Mouse (Mus musculus): ENCODE results near the gene Dusp2. TPM values are rescaled to one million over a fixed set of nuclear protein-coding genes. Genes with fewer than 3 reads are reported as not detected.
A peak's percentile ranks its signal among the peaks of the same experiment; 100 is the strongest.

The Dusp2 gene
- polyA plus RNA-seq, 1 experiment from 2014 or later: 3.6 TPM

GRCm38 (mm10) chr2:127370561-127371483 is 34.9 kb downstream of the Dusp2 start:
- ATAC-seq: no peak
- H3K4me2 ChIP-seq: no peak overlapping the region
- H3K4me3 ChIP-seq: no peak overlapping the region
- WGBS: 57% methylated on average over 9 of the region's 9 CpGs
- 0 out of 2 replicates have a peak, but pooled peaks cover 3% of the 10 kb centered on the region for H3K4me1 ChIP-seq
- H3K27me3 ChIP-seq: peaks cover 18% of the 10 kb centered on the region
- no peaks in the 10 kb centered on the region for H3K36me3 ChIP-seq (ENCODE audit: poor library complexity, severe bottlenecking)
- H3K27ac ChIP-seq: no peak overlapping the region
- H3K9ac ChIP-seq: no peak overlapping the region
- no peaks in the 10 kb centered on the region for H3K9me3 ChIP-seq (replicated peaks)

GRCm38 (mm10) chr2:127371484-127371861 is 35.5 kb downstream of the Dusp2 start:
- Histone ChIP-seq H3K27me3 (peaks cover 12% of the 10 kb centered on the region), H3K4me1 (0 out of 2 replicates have a peak, but pooled peaks cover 6% of the 10 kb centered on the region), H3K36me3 (ENCODE audit: poor library complexity, severe bottlenecking) (no peaks in the 10 kb centered on the region), H3K9ac (no peak overlapping the region), H3K9me3 (replicated peaks) (no peaks in the 10 kb centered on the region), H3K27ac (no peak overlapping the region), H3K4me2 (no peak overlapping the region), H3K4me3 (no peak overlapping the region)
- no peak for ATAC-seq
- 78% methylated on average over 1 of the region's 1 CpGs for WGBS

DNA sequence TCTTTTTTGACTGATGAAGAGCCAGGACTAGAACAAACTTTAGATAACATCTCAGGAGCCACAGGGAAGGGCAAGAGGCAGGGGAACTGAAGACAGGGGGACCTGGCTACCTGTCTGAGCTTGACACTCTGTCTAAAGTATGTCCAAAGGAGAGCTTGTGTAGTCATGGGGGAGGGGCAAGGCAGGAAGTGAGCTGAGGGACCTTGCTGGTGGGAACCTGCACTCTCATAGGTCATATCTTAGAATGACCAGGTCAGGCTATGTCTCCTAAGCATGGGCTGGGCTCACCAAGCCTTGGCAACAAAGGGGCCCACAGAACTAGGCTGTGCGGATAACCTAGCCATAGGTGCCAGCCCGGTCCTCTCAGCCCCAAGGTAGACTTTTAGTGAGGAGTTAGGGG is 36.1 kb downstream of the Dusp2 start:
- H3K9me3 ChIP-seq (replicated peaks): no peaks in the 10 kb centered on the region
- ATAC-seq: no peak
- peaks cover 7% of the 10 kb centered on the region; the same call in 1 of the 2 replicates for H3K27me3 ChIP-seq
- H3K4me2 ChIP-seq: no peak overlapping the region
- no peak overlapping the region for H3K4me3 ChIP-seq
- H3K36me3 ChIP-seq (ENCODE audit: poor library complexity, severe bottlenecking): no peaks in the 10 kb centered on the region
- no peak overlapping the region for H3K9ac ChIP-seq
- 84% methylated on average over 2 of the region's 2 CpGs for WGBS
- H3K27ac ChIP-seq: no peak overlapping the region
- H3K4me1 ChIP-seq: 0 out of 2 replicates have a peak, but pooled peaks cover 6% of the 10 kb centered on the region

- Histone ChIP-seq H3K27me3 (no peaks in the 10 kb centered on the region; the same call in 1 of the 2 replicates), H3K4me2 (no peak overlapping the region), H3K36me3 (ENCODE audit: poor library complexity, severe bottlenecking) (no peaks in the 10 kb centered on the region), H3K4me1 (peaks cover 16% of the 10 kb centered on the region), H3K27ac (no peak overlapping the region), H3K9me3 (replicated peaks) (no peaks in the 10 kb centered on the region), H3K9ac (no peak overlapping the region), H3K4me3 (no peak overlapping the region)
- ATAC-seq: no peak
- 86% methylated on average over 3 of the region's 3 CpGs for WGBS
Measured at GRCm38 (mm10) chr2:127374131-127374530, 38.2 kb downstream of the Dusp2 start.

DNA sequence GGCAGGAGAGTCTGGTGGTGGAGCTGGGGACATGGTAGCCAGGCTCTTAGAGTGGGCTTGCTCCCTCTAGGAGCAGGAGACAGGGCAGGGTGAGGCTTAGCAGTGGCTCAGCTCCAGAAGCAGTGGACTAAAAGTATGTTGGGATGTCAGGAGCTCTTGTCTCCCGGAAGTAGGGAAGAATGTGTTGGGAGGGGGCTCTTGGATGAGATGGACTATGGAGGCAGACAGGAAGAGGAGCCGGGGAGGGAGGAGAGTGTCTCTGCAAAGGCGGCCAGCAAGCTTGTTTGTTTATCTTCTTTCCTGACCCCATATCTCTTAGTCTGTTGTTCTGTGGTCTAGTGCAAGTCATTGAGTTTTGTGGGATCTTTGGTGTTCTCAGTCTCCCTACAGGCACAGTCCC is 39.1 kb downstream of the Dusp2 start:
- Histone ChIP-seq H3K9ac (no peak overlapping the region), H3K27me3 (no peaks in the 10 kb centered on the region), H3K27ac (no peak overlapping the region), H3K4me2 (no peak overlapping the region), H3K36me3 (ENCODE audit: poor library complexity, severe bottlenecking) (no peaks in the 10 kb centered on the region), H3K4me3 (no peak overlapping the region), H3K4me1 (peaks cover 16% of the 10 kb centered on the region), H3K9me3 (replicated peaks) (no peaks in the 10 kb centered on the region)
- WGBS: 94% methylated on average over 3 of the region's 3 CpGs
- ATAC-seq: no peak

DNA sequence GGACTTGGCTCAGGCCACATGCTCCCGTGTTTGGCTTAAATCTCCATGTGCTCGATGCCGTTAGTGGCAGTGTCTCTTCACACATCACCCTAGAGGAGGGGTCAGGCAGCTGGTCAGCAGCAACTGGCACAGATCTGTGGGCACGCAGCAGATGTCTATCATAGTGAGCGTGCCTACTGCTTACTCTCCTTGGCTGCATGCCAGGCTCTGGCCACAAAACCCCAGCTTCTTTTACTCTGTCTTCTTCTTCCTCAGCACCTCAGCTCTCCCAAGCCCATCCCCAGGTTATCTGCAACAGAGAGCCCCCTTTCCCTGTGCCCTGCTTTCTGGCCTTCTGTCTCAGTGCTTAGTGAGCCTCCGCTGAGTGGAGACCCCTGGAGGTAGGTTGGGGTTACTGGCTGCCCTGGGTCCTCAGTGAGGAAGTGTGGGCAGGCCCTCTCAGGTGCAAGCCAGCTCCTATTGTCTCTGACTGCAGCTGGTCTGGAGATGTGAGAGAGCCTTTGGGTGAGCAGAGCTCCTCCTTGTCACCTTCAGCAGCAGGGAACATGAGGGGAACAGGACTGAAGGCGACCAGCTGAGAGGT is 39.9 kb downstream of the Dusp2 start:
- H3K4me3 ChIP-seq: no peak overlapping the region
- no peak overlapping the region for H3K9ac ChIP-seq
- no peak for ATAC-seq
- peaks cover 16% of the 10 kb centered on the region for H3K4me1 ChIP-seq
- H3K36me3 ChIP-seq (ENCODE audit: poor library complexity, severe bottlenecking): no peaks in the 10 kb centered on the region
- H3K9me3 ChIP-seq (replicated peaks): no peaks in the 10 kb centered on the region
- no peak overlapping the region for H3K4me2 ChIP-seq
- 52% methylated on average over 7 of the region's 7 CpGs for WGBS
- no peaks in the 10 kb centered on the region for H3K27me3 ChIP-seq
- H3K27ac ChIP-seq: no peak overlapping the region

DNA sequence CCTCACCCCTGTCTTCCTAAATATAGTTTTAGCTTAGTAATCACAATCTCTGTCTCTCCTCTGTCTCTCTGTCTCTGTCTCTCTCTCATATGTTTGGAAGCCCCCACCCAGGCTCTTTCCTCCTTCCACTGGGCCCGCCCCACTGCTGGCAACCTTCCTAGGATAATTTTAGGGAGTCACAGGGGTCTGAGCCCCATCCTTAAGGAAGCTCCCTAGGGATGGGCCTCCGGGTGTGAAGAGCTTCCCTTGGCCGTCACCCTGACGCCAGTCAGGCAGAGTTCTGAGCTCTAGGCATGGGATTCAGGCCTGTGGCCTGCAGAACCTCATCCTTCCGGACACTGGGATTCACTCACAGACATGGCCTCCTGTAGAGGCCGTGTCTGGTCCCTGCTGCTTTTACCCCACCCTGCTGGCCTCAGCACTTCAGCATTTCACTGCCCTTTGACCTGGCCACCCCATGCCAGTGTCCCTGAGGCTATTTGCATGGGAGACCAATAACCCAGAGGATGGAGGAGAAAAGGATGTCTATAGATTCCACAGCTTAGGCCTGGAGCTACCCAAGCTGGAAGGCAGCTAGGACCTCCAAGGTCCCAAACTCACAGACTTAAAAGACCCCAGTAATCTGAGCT is 40.6 kb downstream of the Dusp2 start:
- H3K9me3 ChIP-seq (replicated peaks): no peaks in the 10 kb centered on the region
- peaks cover 16% of the 10 kb centered on the region for H3K4me1 ChIP-seq
- H3K27me3 ChIP-seq: no peaks in the 10 kb centered on the region
- H3K36me3 ChIP-seq (ENCODE audit: poor library complexity, severe bottlenecking): no peaks in the 10 kb centered on the region
- no peak overlapping the region for H3K9ac ChIP-seq
- no peak for ATAC-seq
- no peak overlapping the region for H3K4me2 ChIP-seq
- H3K27ac ChIP-seq: no peak overlapping the region
- H3K4me3 ChIP-seq: no peak overlapping the region
- WGBS: 83% methylated on average over 6 of the region's 6 CpGs

DNA sequence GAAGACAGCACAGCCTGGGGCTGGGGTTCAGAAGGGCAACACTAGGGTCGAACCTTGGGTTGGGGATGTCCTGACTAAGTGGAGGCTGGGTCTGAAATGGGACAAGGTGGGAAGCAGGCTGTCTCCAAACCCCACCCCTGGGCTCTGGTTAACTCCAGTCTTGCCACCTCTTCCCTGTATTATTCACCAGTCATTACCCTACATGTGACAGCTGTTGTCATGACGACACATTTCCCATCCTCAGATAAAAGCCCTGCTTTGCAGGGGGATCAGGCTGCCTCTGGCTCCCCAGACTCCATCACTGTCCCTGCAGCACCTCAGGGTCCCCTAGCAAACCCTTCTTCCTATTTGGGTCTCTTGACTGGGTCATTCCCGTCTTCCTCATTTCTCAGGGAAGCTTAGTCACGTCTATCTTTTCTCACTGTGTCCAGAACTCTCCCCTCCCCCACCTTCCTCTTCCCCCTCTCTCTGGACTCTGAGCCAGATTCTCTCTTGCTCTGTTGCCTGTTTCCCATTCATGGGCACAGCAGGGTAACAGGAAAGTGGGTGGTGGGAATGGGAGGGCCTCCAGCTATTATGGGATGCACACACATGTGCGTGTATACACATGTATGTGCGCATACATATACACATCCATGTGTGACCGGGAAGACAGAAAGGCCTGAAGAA is 42.1 kb downstream of the Dusp2 start:
- 61% methylated on average over 7 of the region's 7 CpGs for WGBS
- no peak overlapping the region for H3K9ac ChIP-seq
- no peaks in the 10 kb centered on the region for H3K36me3 ChIP-seq (ENCODE audit: poor library complexity, severe bottlenecking)
- no peak overlapping the region for H3K4me2 ChIP-seq
- peaks cover 16% of the 10 kb centered on the region for H3K4me1 ChIP-seq
- no peaks in the 10 kb centered on the region for H3K9me3 ChIP-seq (replicated peaks)
- H3K4me3 ChIP-seq: no peak overlapping the region
- H3K27me3 ChIP-seq: no peaks in the 10 kb centered on the region
- no peak overlapping the region for H3K27ac ChIP-seq
- peak; percentile 74 for ATAC-seq

DNA sequence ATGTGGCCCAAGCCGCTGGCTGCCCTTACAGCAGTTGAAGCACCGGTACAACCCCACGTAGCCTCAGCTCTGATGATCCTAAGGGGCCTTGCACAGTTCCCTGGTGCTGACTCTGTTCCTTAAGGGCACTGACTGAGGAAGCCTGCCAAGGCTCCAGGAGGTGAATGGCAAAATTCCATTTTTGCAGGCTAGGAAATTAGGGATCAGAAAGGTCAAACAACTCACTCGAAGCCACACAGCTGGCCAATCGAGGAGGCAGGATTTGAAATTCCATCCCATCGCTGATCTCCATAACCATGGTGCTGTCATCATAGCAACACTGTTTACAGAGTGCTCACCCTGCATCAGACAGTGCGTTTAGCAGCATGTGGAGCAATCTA is 42.6 kb downstream of the Dusp2 start:
- Histone ChIP-seq H3K27ac (no peak overlapping the region), H3K4me2 (no peak overlapping the region), H3K4me1 (peaks cover 16% of the 10 kb centered on the region), H3K9me3 (replicated peaks) (no peaks in the 10 kb centered on the region), H3K36me3 (ENCODE audit: poor library complexity, severe bottlenecking) (no peaks in the 10 kb centered on the region), H3K4me3 (no peak overlapping the region), H3K27me3 (no peaks in the 10 kb centered on the region), H3K9ac (no peak overlapping the region)
- no peak for ATAC-seq
- 76% methylated on average over 7 of the region's 7 CpGs for WGBS

DNA sequence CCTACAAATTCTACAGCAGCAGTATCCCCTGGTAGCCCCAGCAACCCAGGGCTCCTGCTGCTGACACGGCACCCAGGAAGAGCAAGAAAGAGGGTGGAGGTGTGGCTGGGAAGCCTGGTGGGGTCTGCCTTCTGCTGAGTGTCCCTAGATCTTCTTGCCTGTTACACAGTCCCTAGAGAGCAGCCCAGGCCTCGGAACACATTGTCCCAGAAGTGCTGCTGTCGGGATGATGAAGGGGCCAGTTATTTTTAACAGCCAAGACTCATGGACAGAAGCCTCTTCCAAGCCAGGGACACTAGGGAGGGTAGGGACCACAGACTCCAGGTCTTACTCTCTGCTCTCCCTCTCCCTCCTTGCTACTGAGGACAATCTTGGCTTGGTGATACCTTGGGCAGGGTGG is 43.3 kb downstream of the Dusp2 start:
- no peak overlapping the region for H3K4me3 ChIP-seq

DNA sequence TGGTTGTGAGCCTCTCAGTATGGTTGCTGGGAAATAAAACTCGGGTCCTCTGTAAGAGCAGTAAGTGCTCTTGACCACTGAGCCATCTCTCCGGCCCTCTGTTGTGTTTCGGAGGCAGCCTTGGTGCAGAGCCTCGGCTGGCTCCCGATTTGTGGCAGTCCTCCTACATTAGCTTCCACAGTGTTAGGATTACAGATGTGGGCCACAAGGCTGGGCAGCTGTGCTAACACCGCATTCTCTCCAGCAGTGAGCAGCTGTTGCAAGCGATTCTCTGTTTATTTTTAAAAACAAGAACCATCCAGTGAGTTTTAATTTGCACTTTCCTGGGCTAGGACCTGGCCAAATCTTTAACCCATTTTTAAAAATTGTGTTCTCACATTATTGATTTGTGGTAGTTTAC is 47.9 kb downstream of the Dusp2 start:
- Histone ChIP-seq H3K4me3 (no peak overlapping the region), H3K36me3 (ENCODE audit: poor library complexity, severe bottlenecking) (no peaks in the 10 kb centered on the region), H3K27ac (no peak overlapping the region), H3K27me3 (0 out of 2 replicates have a peak, but pooled peaks cover 3% of the 10 kb centered on the region), H3K4me1 (no peaks in the 10 kb centered on the region), H3K4me2 (no peak overlapping the region), H3K9me3 (replicated peaks) (no peaks in the 10 kb centered on the region), H3K9ac (no peak overlapping the region)
- WGBS: 78% methylated on average over 7 of the region's 7 CpGs
- no peak for ATAC-seq

More for the DNA sequence above, 43.3 kb downstream of the Dusp2 start:
- no peaks in the 10 kb centered on the region for H3K27me3 ChIP-seq
- ATAC-seq: no peak
- no peak overlapping the region for H3K4me2 ChIP-seq
- peaks cover 16% of the 10 kb centered on the region for H3K4me1 ChIP-seq
- no peak overlapping the region for H3K27ac ChIP-seq
- H3K36me3 ChIP-seq (ENCODE audit: poor library complexity, severe bottlenecking): no peaks in the 10 kb centered on the region
- no peaks in the 10 kb centered on the region for H3K9me3 ChIP-seq (replicated peaks)
- WGBS: 73% methylated on average over 3 of the region's 3 CpGs
- no peak overlapping the region for H3K9ac ChIP-seq

DNA sequence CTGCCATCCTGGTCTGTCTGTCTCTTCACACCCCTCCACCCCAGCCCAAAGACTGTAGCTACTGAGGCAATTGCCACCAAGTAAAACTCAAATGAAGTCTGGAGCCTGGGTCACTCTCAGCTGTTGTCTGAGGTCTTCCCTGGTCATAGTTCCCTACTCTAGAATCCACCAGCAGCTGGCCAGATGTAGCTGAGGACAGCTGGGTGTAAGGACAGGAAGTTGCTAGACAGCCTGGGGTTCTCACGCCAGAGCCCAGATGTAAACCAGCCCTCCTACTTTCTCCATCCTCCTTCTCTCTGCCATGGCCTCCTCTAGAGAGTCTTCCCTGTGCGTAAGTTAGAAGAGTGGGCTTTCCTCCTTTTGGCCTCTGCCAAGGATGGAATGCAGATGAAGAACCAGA is 51.6 kb downstream of the Dusp2 start:
- Histone ChIP-seq H3K36me3 (ENCODE audit: poor library complexity, severe bottlenecking) (no peaks in the 10 kb centered on the region), H3K4me1 (no peaks in the 10 kb centered on the region), H3K9ac (no peak overlapping the region), H3K9me3 (replicated peaks) (no peaks in the 10 kb centered on the region), H3K4me2 (no peak overlapping the region), H3K27ac (no peak overlapping the region), H3K4me3 (no peak overlapping the region), H3K27me3 (0 out of 2 replicates have a peak, but pooled peaks cover 3% of the 10 kb centered on the region)
- ATAC-seq: no peak
- WGBS: 79% methylated on average over 2 of the region's 2 CpGs

All from forebrain, embryonic 13.5 days (tissue).